Mouse (Mus musculus) myocyte (in vitro differentiated cells): ENCODE results near the gene Rsc1a1. TPM values are rescaled to one million over a fixed set of nuclear protein-coding genes. Genes with fewer than 3 reads are reported as not detected.

Experiments
- H3K27me3 ChIP-seq: one replicate; pipeline ENCODE4 v1.6.1; 2011; ENCODE audit not compliant: control insufficient read depth, insufficient read depth, insufficient read length
- H3K36me3 ChIP-seq: one replicate; pipeline ENCODE4 v1.6.1; 2011; ENCODE audit not compliant: control insufficient read depth, insufficient read depth
- H3K4me2 ChIP-seq: one replicate; pipeline ENCODE4 v1.6.1; 2011; ENCODE audit warnings: low read depth, control low read depth
- H3K4me3 ChIP-seq: one replicate; pipeline ENCODE4 v1.5.1; 2011; ENCODE audit warnings: mild to moderate bottlenecking, control low read depth, moderate library complexity
- H3K79me2 ChIP-seq: one replicate; pipeline ENCODE4 v1.6.1; 2011; ENCODE audit not compliant: control insufficient read depth, insufficient read depth
- H3ac ChIP-seq: one replicate; pipeline ENCODE4 v1.6.1; 2011; ENCODE audit not compliant: control insufficient read depth, insufficient read length
- CEBPB ChIP-seq: IDR thresholded peaks from 2 replicates; pipeline ENCODE4 v1.6.1; 2011; ENCODE audit warnings: mild to moderate bottlenecking, moderate library complexity; ENCODE audit not compliant: poor library complexity, insufficient read depth, severe bottlenecking
- E2F4 ChIP-seq: IDR thresholded peaks from one replicate; pipeline ENCODE4 v1.6.1; 2011; ENCODE audit warnings: mild to moderate bottlenecking, control low read depth, moderate library complexity; ENCODE audit not compliant: insufficient read depth
- MAX ChIP-seq: IDR thresholded peaks from one replicate; pipeline ENCODE4 v1.6.1; 2011; ENCODE audit warnings: low read depth, mild to moderate bottlenecking, control low read depth
- MYOD1 ChIP-seq, 3 experiments: IDR thresholded peaks; one replicate each; pipeline ENCODE4 v1.6.1; 2011; ENCODE audit warnings: control low read depth in 2 of 3, low read depth in 2 of 3, mild to moderate bottlenecking in 2 of 3, moderate library complexity in 1 of 3; ENCODE audit not compliant: insufficient read length in 2 of 3, control insufficient read depth in 1 of 3
- MYOG ChIP-seq, 3 experiments: IDR thresholded peaks; one replicate each; pipeline ENCODE4 v1.6.1; 2011; ENCODE audit warnings: control low read depth in 2 of 3, low read depth in 2 of 3, mild to moderate bottlenecking in 2 of 3; ENCODE audit not compliant: insufficient read length in 2 of 3, control insufficient read depth in 1 of 3, insufficient read depth in 1 of 3
- POLR2A ChIP-seq: IDR thresholded peaks from one replicate; pipeline ENCODE4 v1.6.1; 2011; ENCODE audit warnings: low read depth, mild to moderate bottlenecking, control low read depth, moderate library complexity; ENCODE audit not compliant: insufficient read length
- POLR2AphosphoS2 ChIP-seq: IDR thresholded peaks from one replicate; pipeline ENCODE4 v1.6.1; 2011; ENCODE audit warnings: low read depth, control low read depth; ENCODE audit not compliant: insufficient read length
- REST ChIP-seq: IDR thresholded peaks from one replicate; pipeline ENCODE4 v1.6.1; 2011; ENCODE audit warnings: mild to moderate bottlenecking, control low read depth, moderate library complexity; ENCODE audit not compliant: insufficient read depth, insufficient read length
- SRF ChIP-seq: IDR thresholded peaks from one replicate; pipeline ENCODE4 v1.6.1; 2011; ENCODE audit warnings: low read depth; ENCODE audit not compliant: control insufficient read depth, insufficient read length
- TCF12 ChIP-seq: IDR thresholded peaks from one replicate; pipeline ENCODE4 v1.6.1; 2011; ENCODE audit warnings: mild to moderate bottlenecking, control low read depth; ENCODE audit not compliant: poor library complexity, insufficient read depth, severe bottlenecking
- TCF3 ChIP-seq: IDR thresholded peaks from one replicate; pipeline ENCODE4 v1.6.1; 2011; ENCODE audit warnings: low read depth, control low read depth; ENCODE audit not compliant: insufficient read length
- USF1 ChIP-seq: IDR thresholded peaks from one replicate; pipeline ENCODE4 v1.6.1; 2011; ENCODE audit warnings: low read depth, mild to moderate bottlenecking, control low read depth, moderate library complexity
- polyA plus RNA-seq: library from polyadenylated mRNA; unstranded; fragments of >200 nt; fragmentation: generic; extraction: Trizol; gene quantifications from one replicate; pipeline ENCODE4 v1.2.1, GENCODE M21; 2012; ENCODE audit warnings: missing spikeins

Gene Rsc1a1
- polyA plus RNA-seq, 1 experiment, result 5.8 TPM

- no peak overlapping the region for H3ac ChIP-seq
- H3K4me2 ChIP-seq, result no peak overlapping the region
- no peak overlapping the region for H3K4me3 ChIP-seq
- H3K27me3 ChIP-seq, result no peaks in the 10 kb centered on the region
- peaks cover 55% of the 10 kb centered on the region for H3K36me3 ChIP-seq
- peaks cover 7% of the 10 kb centered on the region for H3K79me2 ChIP-seq
- TF ChIP-seq CEBPB (no peak), REST (no peak)
Observed at GRCm38 (mm10) chr4:141708005-141708404, 22.6 kb upstream of the Rsc1a1 start.

GRCm38 (mm10) chr4:141705331-141705730 is 19.9 kb upstream of the Rsc1a1 start:
- H3K4me2 ChIP-seq, result no peak overlapping the region
- H3K4me3 ChIP-seq, result no peak overlapping the region
- no peak for TF ChIP-seq POLR2AphosphoS2
- no peak for TF ChIP-seq E2F4
- no peak for TF ChIP-seq MYOD1 (IDR thresholded peaks at IDR 0.05; ENCODE audit: control insufficient read depth in 1 of 3, insufficient read length in 2 of 3, low read depth in 2 of 3)
- TF ChIP-seq CEBPB, result no peak
- no peak for TF ChIP-seq SRF
- TF ChIP-seq TCF12, result no peak
- no peak for TF ChIP-seq POLR2A
- no peak for TF ChIP-seq MAX
- TF ChIP-seq MYOG (IDR thresholded peaks at IDR 0.05; ENCODE audit: control insufficient read depth in 1 of 3, insufficient read depth in 1 of 3, insufficient read length in 2 of 3, low read depth in 2 of 3), result no peak
- TF ChIP-seq REST, result no peak
- no peak for TF ChIP-seq TCF3
- no peak for TF ChIP-seq USF1

GRCm38 (mm10) chr4:141704625-141705024 is 19.2 kb upstream of the Rsc1a1 start:
- Histone ChIP-seq H3ac (no peak overlapping the region), H3K79me2 (peaks cover under 1% of the 10 kb centered on the region), H3K36me3 (peaks cover 53% of the 10 kb centered on the region), H3K27me3 (no peaks in the 10 kb centered on the region), H3K4me3 (no peak overlapping the region), H3K4me2 (no peak overlapping the region)
- TF ChIP-seq POLR2A (no peak), USF1 (no peak), POLR2AphosphoS2 (no peak), CEBPB (no peak), MAX (no peak), MYOD1 (IDR thresholded peaks at IDR 0.05; ENCODE audit: control insufficient read depth in 1 of 3, insufficient read length in 2 of 3, low read depth in 2 of 3) (no peak), E2F4 (no peak), MYOG (IDR thresholded peaks at IDR 0.05; ENCODE audit: control insufficient read depth in 1 of 3, insufficient read depth in 1 of 3, insufficient read length in 2 of 3, low read depth in 2 of 3) (no peak), REST (no peak), TCF12 (no peak), TCF3 (no peak), SRF (no peak)

More at GRCm38 (mm10) chr4:141705331-141705730, 19.9 kb upstream of the Rsc1a1 start:
- H3ac ChIP-seq, result no peak overlapping the region
- no peaks in the 10 kb centered on the region for H3K27me3 ChIP-seq
- peaks cover 6% of the 10 kb centered on the region for H3K79me2 ChIP-seq
- H3K36me3 ChIP-seq, result peaks cover 58% of the 10 kb centered on the region

GRCm38 (mm10) chr4:141694719-141695118 is 9.3 kb upstream of the Rsc1a1 start:
- Histone ChIP-seq H3K36me3 (peaks cover 60% of the 10 kb centered on the region), H3K4me3 (no peak overlapping the region)
- TF ChIP-seq E2F4, result no peak

GRCm38 (mm10) chr4:141688505-141688904 is 3.1 kb upstream of the Rsc1a1 start:
- TF ChIP-seq MYOG (IDR thresholded peaks at IDR 0.05; ENCODE audit: control insufficient read depth in 1 of 3, insufficient read depth in 1 of 3, insufficient read length in 2 of 3, low read depth in 2 of 3), result no peak
- TF ChIP-seq USF1, result no peak
- Histone ChIP-seq H3ac (no peak overlapping the region), H3K4me3 (no peak overlapping the region), H3K27me3 (no peaks in the 10 kb centered on the region), H3K79me2 (no peaks in the 10 kb centered on the region), H3K4me2 (no peak overlapping the region), H3K36me3 (peaks cover 58% of the 10 kb centered on the region)

More at GRCm38 (mm10) chr4:141694719-141695118, 9.3 kb upstream of the Rsc1a1 start:
- Histone ChIP-seq H3K4me2 (no peak overlapping the region), H3K79me2 (no peaks in the 10 kb centered on the region), H3K27me3 (no peaks in the 10 kb centered on the region), H3ac (no peak overlapping the region)

- H3K4me2 ChIP-seq, result no peak overlapping the region
- H3K36me3 ChIP-seq, result peaks cover 47% of the 10 kb centered on the region
- no peaks in the 10 kb centered on the region for H3K27me3 ChIP-seq
- no peak overlapping the region for H3K4me3 ChIP-seq
- H3ac ChIP-seq, result no peak overlapping the region
- TF ChIP-seq SRF (no peak), TCF3 (no peak), REST (no peak), MYOG (IDR thresholded peaks at IDR 0.05; ENCODE audit: control insufficient read depth in 1 of 3, insufficient read depth in 1 of 3, insufficient read length in 2 of 3, low read depth in 2 of 3) (no peak), E2F4 (no peak), TCF12 (no peak), MYOD1 (IDR thresholded peaks at IDR 0.05; ENCODE audit: control insufficient read depth in 1 of 3, insufficient read length in 2 of 3, low read depth in 2 of 3) (no peak), USF1 (no peak), MAX (no peak)
- no peaks in the 10 kb centered on the region for H3K79me2 ChIP-seq
Observed at GRCm38 (mm10) chr4:141686525-141686924, 1.1 kb upstream of the Rsc1a1 start.
